Mouse (Mus musculus) liver, postnatal 0 days (tissue): ENCODE measurements around the gene Zfp536.

Source experiments
- CTCF ChIP-seq: sonication (generic); IDR thresholded peaks from 2 replicates; pipeline ENCODE4 v1.5.1; 2016; ENCODE audit warnings: antibody characterized with exemption, low read depth
- EP300 ChIP-seq: IDR thresholded peaks from 2 replicates; pipeline ENCODE4 v1.6.1; 2016; ENCODE audit warnings: antibody characterized with exemption, low read depth, mild to moderate bottlenecking

GRCm38 (mm10) chr7:37563831-37564400 is 209.5 kb downstream of the Zfp536 start:
- TF ChIP-seq CTCF = no peak
- no peak for TF ChIP-seq EP300
